Mouse (Mus musculus) hematopoietic stem cell, adult 5-6 weeks (primary cell): ENCODE measurements around the gene Ubald2. TPM values are rescaled to one million over a fixed set of nuclear protein-coding genes. Genes with fewer than 3 reads are reported as not detected.
A peak's percentile ranks its signal among the peaks of the same experiment; 100 is the strongest.
"Not testable (repeated sequence)": the region's sequence is repeated elsewhere in the genome, so short reads cannot be mapped to it uniquely, and the experiment has no call there.

Experiments
- ATAC-seq, 2 experiments: fragments of 125-278 bp in 1 of 2; replicated peaks in 1 of 2; 2 replicates each; pipeline ENCODE4 v1.8.0; 2016 to 2017; ENCODE audit warnings: inconsistent platforms in 2 of 2, mild to moderate bottlenecking in 2 of 2, moderate number of reproducible peaks in 2 of 2, low read depth in 1 of 2, moderate TSS enrichment in 1 of 2; ENCODE audit not compliant: low FRiP score in 2 of 2, poor library complexity in 2 of 2, severe bottlenecking in 2 of 2, insufficient read depth in 1 of 2, low TSS enrichment in 1 of 2
- total RNA-seq: library from RNA; stranded (forward); fragments of 172-1452, 232-1000 nt; gene quantifications from 2 replicates; pipeline ENCODE4 v1.2.3, GENCODE M21; 2017

The Ubald2 gene
- total RNA-seq, 1 experiment from 2014 or later, result 51.5 TPM

- ATAC-seq, result no peak
Observed at GRCm38 (mm10) chr11:116412028-116412827, 21.7 kb upstream of the Ubald2 start.

- ATAC-seq, result peak; percentile 51 to 59; a peak in 2 of 4 replicates
Observed at GRCm38 (mm10) chr11:116412904-116413630, 20.8 kb upstream of the Ubald2 start, which contains the start of gene Rnf157. TSS of gene Rnf157 (minus strand) at chr11:116413032.

DNA sequence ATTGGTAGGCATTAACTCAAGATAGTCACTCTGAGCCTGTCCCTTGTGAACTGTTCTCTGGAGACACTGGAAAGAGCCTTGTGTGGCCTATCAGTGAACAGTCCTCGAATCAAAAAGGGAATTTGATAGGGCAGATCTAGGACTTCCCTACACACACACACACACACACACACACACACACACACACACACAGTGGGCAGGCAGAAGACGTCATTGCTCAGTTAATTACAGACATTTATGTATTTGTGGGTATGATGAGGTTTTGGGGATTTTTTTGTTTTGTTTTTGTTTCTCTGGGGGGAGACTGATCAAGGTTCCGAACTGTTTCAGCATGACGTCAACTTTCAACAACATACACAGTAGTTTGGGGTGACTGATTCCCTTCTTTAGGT, 20.3 kb upstream of the Ubald2 start:
- ATAC-seq, result no peak

GRCm38 (mm10) chr11:116416196-116416943, 17.5 kb upstream of the Ubald2 start:
- no peak for ATAC-seq

GRCm38 (mm10) chr11:116417054-116417453, 16.8 kb upstream of the Ubald2 start:
- no peak for ATAC-seq

DNA sequence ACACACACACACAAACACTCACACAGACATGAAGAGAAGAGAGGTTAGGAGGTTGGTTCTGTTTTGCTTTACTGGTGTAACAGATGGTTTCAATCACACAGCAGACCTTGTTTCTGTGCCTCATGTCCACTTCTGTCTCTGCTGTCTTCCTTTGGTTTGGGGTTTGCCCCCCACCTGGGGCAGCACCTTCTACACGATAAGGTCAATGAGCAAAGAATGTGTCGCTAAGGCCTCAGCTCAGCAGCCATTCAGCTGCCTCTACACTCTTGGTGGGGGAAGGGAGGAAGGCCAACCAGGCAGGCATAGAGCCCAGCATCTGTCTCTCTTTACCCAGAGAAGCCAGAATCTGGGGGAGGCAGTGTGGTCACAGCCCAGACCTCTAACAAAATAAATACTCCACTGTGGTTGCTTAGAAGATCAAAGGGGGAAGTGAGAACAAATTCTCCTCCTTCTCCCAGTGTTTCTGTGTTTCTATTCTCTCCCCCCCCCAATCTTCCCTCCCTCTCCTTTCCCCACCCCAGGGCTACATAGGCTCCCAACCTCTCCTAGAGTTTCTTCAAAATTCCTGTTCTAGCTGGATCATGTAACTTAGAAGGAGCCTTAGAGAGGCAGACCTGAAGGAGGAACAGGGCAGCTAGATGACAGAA, 15.6 kb upstream of the Ubald2 start:
- ATAC-seq, result peak; percentile 84 to 89

GRCm38 (mm10) chr11:116418841-116419462, 14.9 kb upstream of the Ubald2 start:
- peak; percentile 23 to 33; a peak in 2 of 4 replicates for ATAC-seq

GRCm38 (mm10) chr11:116421102-116421501, 12.8 kb upstream of the Ubald2 start:
- ATAC-seq, result no peak

DNA sequence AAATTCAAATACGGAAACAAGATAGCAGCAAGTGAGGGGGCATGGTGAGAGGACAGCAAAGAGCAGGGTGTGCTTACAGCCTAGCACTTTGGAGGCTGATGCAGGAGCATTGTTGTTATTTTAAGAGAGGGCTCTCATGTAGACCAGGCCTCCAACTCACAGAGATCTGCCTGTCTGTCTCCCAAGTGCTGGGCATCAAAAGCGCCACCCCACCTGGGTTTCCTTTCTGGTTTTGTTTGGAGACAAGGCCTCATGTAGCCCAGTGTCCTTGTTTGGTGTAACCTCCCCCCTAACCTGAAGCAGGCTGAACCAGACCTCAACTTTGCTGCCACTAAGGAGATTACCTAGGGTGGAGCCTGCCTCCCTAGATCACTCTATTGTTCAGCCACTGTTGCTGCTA, 11.3 kb upstream of the Ubald2 start:
- ATAC-seq, result no peak

- no peak for ATAC-seq
Observed at GRCm38 (mm10) chr11:116423214-116423613, 10.7 kb upstream of the Ubald2 start.

- ATAC-seq, result peak; percentile 93 to 95
Observed at GRCm38 (mm10) chr11:116423782-116424620, 9.9 kb upstream of the Ubald2 start.

DNA sequence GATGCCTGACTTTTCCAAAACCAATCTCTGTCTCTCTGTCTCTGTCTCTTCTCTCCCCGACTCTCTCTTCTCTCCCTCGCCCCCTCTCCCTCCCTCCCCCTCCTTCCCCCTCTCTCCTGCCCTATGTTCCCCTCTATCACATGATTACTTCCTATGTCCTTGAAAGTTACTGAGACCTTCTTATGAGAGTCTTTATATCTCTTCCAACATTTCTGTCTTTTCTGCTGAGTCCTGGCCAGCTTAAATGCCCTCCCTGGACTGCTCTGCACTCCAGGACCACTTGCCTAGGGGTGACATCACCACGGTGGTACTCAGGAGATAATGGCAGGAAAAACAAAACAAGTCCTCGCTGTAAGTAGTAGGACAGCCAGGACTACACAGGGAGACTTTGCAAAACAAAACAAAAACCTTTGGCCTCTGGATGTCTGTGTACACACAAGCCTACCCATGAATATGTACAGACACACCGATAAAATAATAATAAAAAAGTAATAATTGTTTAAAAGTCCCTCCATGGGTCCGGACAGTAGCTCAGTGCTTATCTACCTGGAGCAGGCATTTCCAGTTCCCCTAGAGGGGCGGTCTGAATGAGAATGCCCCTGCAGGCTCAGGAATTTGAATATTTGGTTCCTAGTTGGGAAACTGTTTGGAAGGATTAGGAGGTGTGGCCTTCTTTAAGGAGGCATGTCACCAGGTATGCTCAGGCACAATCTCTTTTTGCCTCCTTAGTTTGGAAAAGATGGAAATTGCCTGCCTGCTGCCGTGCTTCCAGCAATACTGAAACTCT, 9.1 kb upstream of the Ubald2 start:
- ATAC-seq, result no peak

- ATAC-seq, result not testable (repeated sequence)
Observed at GRCm38 (mm10) chr11:116426328-116426727, 7.6 kb upstream of the Ubald2 start.

GRCm38 (mm10) chr11:116426852-116427575, 6.9 kb upstream of the Ubald2 start:
- no peak for ATAC-seq
